Mouse (Mus musculus) gonadal fat pad, adult 2 months (tissue): Measurements from ENCODE around the gene Tent5b. TPM values are rescaled to one million over a fixed set of nuclear protein-coding genes. Genes with fewer than 3 reads are reported as not detected.

ENCODE experiments used
- DNase-seq: peaks from one replicate; pipeline ENCODE4 v3.0.0-alpha.2; 2012; ENCODE audit warnings: low read depth
- polyA plus RNA-seq: library from polyadenylated mRNA; depleted of rRNA; stranded (reverse); fragments of >200 nt; gene quantifications from 2 replicates; pipeline ENCODE4 v1.2.3, GENCODE M21; 2012; rRNA removed

Tent5b gene
- 4.6 and 5.2 TPM in 2 replicates for polyA plus RNA-seq

GRCm38 (mm10) chr4:133479458-133480184 lies at the start of gene Tent5b:
Tent5b (plus strand) TSS chr4:133480132.
- no peak for DNase-seq

GRCm38 (mm10) chr4:133431508-133431907 lies 48.4 kb upstream of the Tent5b start:
- no peak for DNase-seq

- DNase-seq = no peak
Measured at GRCm38 (mm10) chr4:133432560-133433171, 47.3 kb upstream of the Tent5b start.

- no peak for DNase-seq
Measured at GRCm38 (mm10) chr4:133435921-133436320, 44.0 kb upstream of the Tent5b start.

- no peak for DNase-seq
Measured at GRCm38 (mm10) chr4:133439460-133440376, 40.2 kb upstream of the Tent5b start.

- DNase-seq = no peak
Measured at GRCm38 (mm10) chr4:133440377-133440795, 39.5 kb upstream of the Tent5b start.

GRCm38 (mm10) chr4:133442194-133442593 lies 37.7 kb upstream of the Tent5b start:
- DNase-seq = no peak

GRCm38 (mm10) chr4:133443085-133443484 lies 36.8 kb upstream of the Tent5b start:
- DNase-seq = no peak

GRCm38 (mm10) chr4:133445727-133446126 lies 34.2 kb upstream of the Tent5b start:
- no peak for DNase-seq

GRCm38 (mm10) chr4:133447366-133447765 lies 32.6 kb upstream of the Tent5b start:
- DNase-seq = no peak

- DNase-seq = no peak
Measured at GRCm38 (mm10) chr4:133447967-133448366, 32.0 kb upstream of the Tent5b start.

- no peak for DNase-seq
Measured at GRCm38 (mm10) chr4:133448708-133449388, 31.1 kb upstream of the Tent5b start.

GRCm38 (mm10) chr4:133449726-133450125 lies 30.2 kb upstream of the Tent5b start:
- DNase-seq = no peak

- no peak for DNase-seq
Measured at GRCm38 (mm10) chr4:133451536-133451935, 28.4 kb upstream of the Tent5b start.

- DNase-seq = no peak
Measured at GRCm38 (mm10) chr4:133452433-133452832, 27.5 kb upstream of the Tent5b start.

GRCm38 (mm10) chr4:133458044-133458443 lies 21.9 kb upstream of the Tent5b start:
- no peak for DNase-seq

- no peak for DNase-seq
Measured at GRCm38 (mm10) chr4:133460006-133460405, 19.9 kb upstream of the Tent5b start.

- no peak for DNase-seq
Measured at GRCm38 (mm10) chr4:133460796-133461325, 19.1 kb upstream of the Tent5b start.

GRCm38 (mm10) chr4:133461362-133461761 lies 18.6 kb upstream of the Tent5b start:
- DNase-seq = no peak

- DNase-seq = no peak
Measured at GRCm38 (mm10) chr4:133463184-133463583, 16.7 kb upstream of the Tent5b start.

GRCm38 (mm10) chr4:133468080-133468479 lies 11.9 kb upstream of the Tent5b start:
- DNase-seq = no peak
